Mouse (Mus musculus) erythroblast, embryonic 14.5 days (primary cell): ENCODE results near the gene Tubgcp3.
"Not testable (repeated sequence)": the region's sequence is repeated elsewhere in the genome, so short reads cannot be mapped to it uniquely, and the experiment has no call there.

Source experiments
- GATA1 ChIP-seq: IDR thresholded peaks from 2 replicates; pipeline ENCODE4 v1.6.1; 2012; ENCODE audit warnings: low read length, inconsistent platforms, mixed read lengths
- TAL1 ChIP-seq: IDR thresholded peaks from 3 replicates; pipeline ENCODE4 v1.6.1; 2012; ENCODE audit warnings: low read length, inconsistent platforms, mixed read lengths

DNA sequence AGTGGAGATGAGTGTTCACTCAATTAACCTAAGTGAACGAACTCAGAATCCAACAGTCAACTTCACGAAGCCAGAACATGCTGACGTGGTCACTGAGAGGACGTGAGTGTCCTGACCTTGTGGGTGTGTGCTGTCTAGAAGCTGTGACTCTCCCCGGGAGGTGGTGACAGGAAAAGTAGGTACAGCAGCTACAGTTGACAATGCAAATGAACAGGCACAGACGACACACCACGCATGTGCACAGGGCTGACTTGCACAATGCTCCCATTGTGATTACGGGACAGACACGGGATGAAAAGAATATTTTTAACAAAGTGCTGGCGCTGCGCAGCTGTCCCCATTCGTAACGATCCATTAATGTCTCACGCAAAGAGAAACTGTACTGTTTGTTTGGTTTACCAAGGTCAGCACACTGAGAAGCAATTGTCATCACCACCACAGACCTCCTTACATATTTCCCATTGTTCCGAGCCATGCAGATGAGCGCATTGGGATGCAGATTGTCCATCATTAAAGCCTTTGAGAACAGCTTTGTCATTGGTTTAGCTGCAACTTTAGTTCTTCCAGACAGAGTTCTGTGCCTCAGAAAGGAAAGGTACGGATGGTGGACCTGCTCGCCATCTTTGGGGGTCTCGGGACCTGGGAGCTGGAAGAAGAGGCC lies 92.6 kb downstream of the Tubgcp3 start:
- not testable (repeated sequence) for TF ChIP-seq TAL1, GATA1
